Mouse (Mus musculus) MEL (cell line): ENCODE results near the gene Gm11985.

Source experiments
- BHLHE40 ChIP-seq: IDR thresholded peaks from 2 replicates; pipeline ENCODE4 v1.6.1; 2012; ENCODE audit warnings: low read depth, mild to moderate bottlenecking, inconsistent platforms, low read length, improper control_type of control experiment, borderline replicate concordance
- CTCF ChIP-seq, 3 experiments: IDR thresholded peaks in 2 of 3; conservative IDR thresholded peaks in 1 of 3; 2 replicates each; pipeline ENCODE4 v1.5.1; 2011 to 2012; ENCODE audit warnings: low read length in 3 of 3, low read depth in 2 of 3, mild to moderate bottlenecking in 2 of 3, improper control_type of control experiment in 1 of 3, inconsistent platforms in 1 of 3, mixed read lengths in 1 of 3, moderate library complexity in 1 of 3; ENCODE audit not compliant: control insufficient read depth in 1 of 3, insufficient read depth in 1 of 3, poor library complexity in 1 of 3, severe bottlenecking in 1 of 3
- EP300 ChIP-seq, 2 experiments: IDR thresholded peaks; 2 replicates each; pipeline ENCODE4 v1.6.1; 2011; ENCODE audit warnings: improper control_type of control experiment in 2 of 2, low read length in 2 of 2, low read depth in 1 of 2, mild to moderate bottlenecking in 1 of 2
- GATA1 ChIP-seq: IDR thresholded peaks from 2 replicates; pipeline ENCODE4 v1.6.1; 2011; ENCODE audit warnings: low read depth, low read length, improper control_type of control experiment
- MAFK ChIP-seq: IDR thresholded peaks from 2 replicates; pipeline ENCODE4 v1.6.1; 2011; ENCODE audit warnings: low read depth, mild to moderate bottlenecking, low read length, improper control_type of control experiment, borderline replicate concordance
- MAX ChIP-seq: IDR thresholded peaks from 2 replicates; pipeline ENCODE4 v1.6.1; 2011; ENCODE audit warnings: low read length, improper control_type of control experiment
- MAZ ChIP-seq: IDR thresholded peaks from 2 replicates; pipeline ENCODE4 v1.6.1; 2012; ENCODE audit warnings: low read depth, mild to moderate bottlenecking, inconsistent platforms, low read length, improper control_type of control experiment
- MXI1 ChIP-seq: IDR thresholded peaks from 2 replicates; pipeline ENCODE4 v1.6.1; 2011; ENCODE audit warnings: mild to moderate bottlenecking, low read depth, low read length, improper control_type of control experiment
- MYB ChIP-seq: IDR thresholded peaks from 2 replicates; pipeline ENCODE4 v1.6.1; 2011; ENCODE audit warnings: mild to moderate bottlenecking, low read depth, low read length, improper control_type of control experiment
- POLR2A ChIP-seq, 2 experiments: IDR thresholded peaks; 2 replicates each; pipeline ENCODE4 v1.6.1; 2011 to 2012; ENCODE audit warnings: low read length in 2 of 2, mild to moderate bottlenecking in 2 of 2, control low read depth in 1 of 2, improper control_type of control experiment in 1 of 2, low read depth in 1 of 2, moderate library complexity in 1 of 2; ENCODE audit not compliant: control insufficient read depth in 1 of 2, insufficient read depth in 1 of 2, poor library complexity in 1 of 2
- RAD21 ChIP-seq: IDR thresholded peaks from 2 replicates; pipeline ENCODE4 v1.6.1; 2011; ENCODE audit warnings: mild to moderate bottlenecking, low read depth, low read length, improper control_type of control experiment
- SIN3A ChIP-seq: IDR thresholded peaks from 2 replicates; pipeline ENCODE4 v1.6.1; 2012; ENCODE audit warnings: low read length, improper control_type of control experiment, inconsistent platforms
- TAL1 ChIP-seq: IDR thresholded peaks from 2 replicates; pipeline ENCODE4 v1.6.1; 2012; ENCODE audit warnings: mild to moderate bottlenecking, inconsistent platforms, low read length, moderate library complexity, mixed read lengths
- USF1 ChIP-seq: IDR thresholded peaks from 2 replicates; pipeline ENCODE4 v1.6.1; 2014; ENCODE audit warnings: low read depth, mild to moderate bottlenecking, inconsistent platforms, low read length, improper control_type of control experiment, moderate library complexity

DNA sequence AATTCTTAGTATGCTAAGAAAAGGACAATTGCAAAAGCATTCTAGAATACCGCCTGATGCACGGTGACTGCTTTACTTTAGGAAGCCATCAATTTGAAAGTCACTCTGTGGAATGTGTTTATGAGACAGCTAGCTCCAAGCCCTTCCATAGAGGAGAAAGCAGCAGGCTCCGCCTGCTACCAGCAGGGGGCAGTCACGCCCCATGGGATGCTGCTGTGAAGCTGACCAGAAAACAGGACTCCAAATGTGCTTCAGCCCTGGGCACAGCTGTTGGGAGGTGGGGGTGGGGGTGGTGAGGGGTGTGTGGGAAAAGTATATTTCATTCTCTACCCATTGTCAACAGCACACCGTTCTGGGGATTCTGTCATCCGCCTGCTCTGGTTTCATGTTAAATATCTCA, 22.0 kb upstream of the Gm11985 start:
- TF ChIP-seq MAX (no peak), BHLHE40 (no peak), CTCF (IDR thresholded peaks at IDR 0.05 in 2 of 3, conservative IDR thresholded peaks at IDR 0.05 in 1 of 3; ENCODE audit: control insufficient read depth in 1 of 3, insufficient read depth in 1 of 3, low read depth in 2 of 3, low read length in 3 of 3, poor library complexity in 1 of 3, severe bottlenecking in 1 of 3) (peak; percentile 37 to 70 (median 43)), EP300 (IDR thresholded peaks at IDR 0.05; ENCODE audit: low read depth in 1 of 2, low read length in 2 of 2) (no peak), MAZ (no peak), POLR2A (IDR thresholded peaks at IDR 0.05; ENCODE audit: control insufficient read depth in 1 of 2, insufficient read depth in 1 of 2, low read depth in 1 of 2, low read length in 2 of 2, poor library complexity in 1 of 2) (no peak), MXI1 (no peak), RAD21 (peak; percentile 44), TAL1 (no peak), USF1 (no peak), MAFK (no peak), GATA1 (no peak), SIN3A (no peak), MYB (no peak)
